Mouse (Mus musculus): ENCODE measurements around the gene Cecr2. TPM values are rescaled to one million over a fixed set of nuclear protein-coding genes. Genes with fewer than 3 reads are reported as not detected.

The Cecr2 gene
- polyA plus RNA-seq, 1 experiment from 2014 or later: 3.2 TPM

DNA sequence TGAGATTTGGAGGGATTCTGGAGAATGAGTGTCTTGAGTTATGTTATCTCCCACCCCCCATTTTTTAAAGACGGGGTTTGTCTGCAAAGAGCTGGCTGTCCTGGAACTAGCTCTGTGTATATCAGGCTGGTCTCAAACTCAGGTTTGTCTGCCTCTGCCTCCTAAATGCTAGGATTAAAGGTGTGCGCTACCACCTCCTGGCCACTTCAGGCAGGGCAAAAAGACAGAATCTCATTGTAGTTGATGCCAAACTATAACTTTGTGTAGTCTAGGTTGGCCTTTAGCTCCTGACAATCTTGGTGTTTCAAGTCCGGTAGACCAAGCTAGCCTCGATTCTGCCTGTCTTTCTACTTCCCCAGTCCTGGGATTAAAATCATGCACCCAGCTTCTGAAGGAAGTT lies 8.7 kb downstream of the Cecr2 start:
- Histone ChIP-seq H3K4me1 (no peaks in the 10 kb centered on the region), H3K36me3 (no peaks in the 10 kb centered on the region), H3K27ac (no peak overlapping the region), H3K9me3 (no peaks in the 10 kb centered on the region), H3K27me3 (no peaks in the 10 kb centered on the region), H3K4me2 (no peak overlapping the region), H3K4me3 (no peak overlapping the region), H3K9ac (no peak overlapping the region)
- 77% methylated on average over 4 of the region's 4 CpGs for WGBS
- ATAC-seq (ENCODE audit: borderline replicate concordance, extremely low read depth, low FRiP score, low TSS enrichment): no peak

GRCm38 (mm10) chr6:120675979-120676378 lies 9.8 kb downstream of the Cecr2 start:
- ATAC-seq (ENCODE audit: borderline replicate concordance, extremely low read depth, low FRiP score, low TSS enrichment): no peak
- Histone ChIP-seq H3K4me3 (no peak overlapping the region), H3K27ac (no peak overlapping the region), H3K4me2 (no peak overlapping the region), H3K4me1 (no peaks in the 10 kb centered on the region), H3K36me3 (no peaks in the 10 kb centered on the region), H3K9me3 (no peaks in the 10 kb centered on the region), H3K9ac (no peak overlapping the region), H3K27me3 (no peaks in the 10 kb centered on the region)
- WGBS: 54% methylated on average over 2 of the region's 2 CpGs

GRCm38 (mm10) chr6:120683351-120683750 lies 17.2 kb downstream of the Cecr2 start:
- H3K4me1 ChIP-seq: no peaks in the 10 kb centered on the region
- no peaks in the 10 kb centered on the region for H3K9me3 ChIP-seq
- no peak overlapping the region for H3K4me2 ChIP-seq
- no peak for ATAC-seq (ENCODE audit: borderline replicate concordance, extremely low read depth, low FRiP score, low TSS enrichment)
- no peak overlapping the region for H3K9ac ChIP-seq
- no peak overlapping the region for H3K4me3 ChIP-seq
- WGBS: 70% methylated on average over 2 of the region's 2 CpGs
- H3K27ac ChIP-seq: no peak overlapping the region
- H3K36me3 ChIP-seq: no peaks in the 10 kb centered on the region
- H3K27me3 ChIP-seq: no peaks in the 10 kb centered on the region

- Histone ChIP-seq H3K9me3 (no peaks in the 10 kb centered on the region), H3K36me3 (no peaks in the 10 kb centered on the region), H3K27me3 (no peaks in the 10 kb centered on the region), H3K4me2 (no peak overlapping the region), H3K4me1 (no peaks in the 10 kb centered on the region), H3K9ac (no peak overlapping the region), H3K4me3 (no peak overlapping the region), H3K27ac (no peak overlapping the region)
- 81% methylated on average over 3 of the region's 3 CpGs for WGBS
- no peak for ATAC-seq (ENCODE audit: borderline replicate concordance, extremely low read depth, low FRiP score, low TSS enrichment)
Measured at GRCm38 (mm10) chr6:120684750-120685149, 18.6 kb downstream of the Cecr2 start.

GRCm38 (mm10) chr6:120686872-120687650 lies 20.9 kb downstream of the Cecr2 start:
- no peak overlapping the region for H3K4me2 ChIP-seq
- no peaks in the 10 kb centered on the region for H3K9me3 ChIP-seq
- no peak for ATAC-seq (ENCODE audit: borderline replicate concordance, extremely low read depth, low FRiP score, low TSS enrichment)
- no peaks in the 10 kb centered on the region for H3K4me1 ChIP-seq
- H3K36me3 ChIP-seq: no peaks in the 10 kb centered on the region
- no peak overlapping the region for H3K4me3 ChIP-seq
- WGBS: 83% methylated on average over 5 of the region's 5 CpGs
- H3K9ac ChIP-seq: no peak overlapping the region
- H3K27ac ChIP-seq: no peak overlapping the region
- H3K27me3 ChIP-seq: no peaks in the 10 kb centered on the region

- Histone ChIP-seq H3K4me1 (no peaks in the 10 kb centered on the region), H3K9me3 (no peaks in the 10 kb centered on the region), H3K4me3 (no peak overlapping the region), H3K27me3 (no peaks in the 10 kb centered on the region), H3K36me3 (no peaks in the 10 kb centered on the region), H3K27ac (no peak overlapping the region), H3K9ac (no peak overlapping the region), H3K4me2 (no peak overlapping the region)
- no peak for ATAC-seq (ENCODE audit: borderline replicate concordance, extremely low read depth, low FRiP score, low TSS enrichment)
- WGBS: 27% methylated on average over 4 of the region's 4 CpGs
Measured at GRCm38 (mm10) chr6:120700221-120700620, 34.1 kb downstream of the Cecr2 start.

DNA sequence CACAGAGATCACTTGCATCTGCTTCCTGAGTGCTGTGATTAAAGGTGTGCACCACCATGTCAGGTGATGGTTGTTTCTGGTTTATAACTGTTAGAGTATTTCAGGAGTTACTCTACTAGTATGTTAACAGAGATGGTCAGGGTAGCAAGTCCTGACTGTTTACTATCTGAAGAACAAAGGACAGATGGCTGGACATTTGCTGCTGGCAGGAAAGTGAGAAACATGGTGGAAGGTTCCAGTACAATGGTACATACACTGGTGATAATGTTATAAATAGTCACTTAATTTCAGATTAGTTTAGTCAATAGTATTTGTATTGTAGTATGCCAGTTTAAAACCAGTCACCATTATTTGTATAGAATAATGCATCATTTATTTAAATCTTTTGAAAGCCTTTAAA lies 38.2 kb downstream of the Cecr2 start:
- H3K4me3 ChIP-seq: no peak overlapping the region
- no peaks in the 10 kb centered on the region for H3K36me3 ChIP-seq
- no peak overlapping the region for H3K9ac ChIP-seq
- no peak overlapping the region for H3K27ac ChIP-seq
- H3K9me3 ChIP-seq: no peaks in the 10 kb centered on the region
- H3K27me3 ChIP-seq: no peaks in the 10 kb centered on the region
- no peaks in the 10 kb centered on the region for H3K4me1 ChIP-seq
- ATAC-seq (ENCODE audit: borderline replicate concordance, extremely low read depth, low FRiP score, low TSS enrichment): no peak
- H3K4me2 ChIP-seq: no peak overlapping the region

DNA sequence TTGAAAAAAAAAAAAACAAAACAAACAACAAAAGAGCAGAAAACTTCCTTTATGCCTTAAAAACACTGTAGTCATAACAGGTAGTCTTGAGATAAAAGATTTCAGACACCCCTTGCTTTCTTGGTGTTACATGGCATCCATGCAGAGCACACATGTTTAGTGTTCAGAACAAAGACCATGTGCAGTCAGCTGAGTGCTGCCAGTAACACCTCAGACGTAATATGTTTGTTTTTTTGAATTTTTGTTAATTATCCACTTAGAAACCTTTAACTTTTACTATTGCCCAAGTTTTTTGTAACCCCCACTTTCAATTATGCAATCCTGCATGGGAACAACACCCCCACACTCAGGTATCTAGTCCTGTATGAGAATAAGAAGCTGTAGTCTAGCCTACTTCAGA lies 42.6 kb downstream of the Cecr2 start:
- H3K4me3 ChIP-seq: no peak overlapping the region
- no peak overlapping the region for H3K4me2 ChIP-seq
- H3K9me3 ChIP-seq: no peaks in the 10 kb centered on the region
- H3K9ac ChIP-seq: no peak overlapping the region
- no peak for ATAC-seq (ENCODE audit: borderline replicate concordance, extremely low read depth, low FRiP score, low TSS enrichment)
- H3K4me1 ChIP-seq: no peaks in the 10 kb centered on the region
- no peak overlapping the region for H3K27ac ChIP-seq
- no peaks in the 10 kb centered on the region for H3K36me3 ChIP-seq
- WGBS: 31% methylated on average over 1 of the region's 1 CpGs
- no peaks in the 10 kb centered on the region for H3K27me3 ChIP-seq

GRCm38 (mm10) chr6:120714806-120715205 lies 48.6 kb downstream of the Cecr2 start:
- Histone ChIP-seq H3K9me3 (no peaks in the 10 kb centered on the region), H3K9ac (no peak overlapping the region), H3K27me3 (no peaks in the 10 kb centered on the region), H3K4me2 (no peak overlapping the region), H3K4me1 (no peaks in the 10 kb centered on the region), H3K36me3 (no peaks in the 10 kb centered on the region), H3K27ac (no peak overlapping the region), H3K4me3 (no peak overlapping the region)
- WGBS: 80% methylated on average over 3 of the region's 3 CpGs
- ATAC-seq (ENCODE audit: borderline replicate concordance, extremely low read depth, low FRiP score, low TSS enrichment): no peak

DNA sequence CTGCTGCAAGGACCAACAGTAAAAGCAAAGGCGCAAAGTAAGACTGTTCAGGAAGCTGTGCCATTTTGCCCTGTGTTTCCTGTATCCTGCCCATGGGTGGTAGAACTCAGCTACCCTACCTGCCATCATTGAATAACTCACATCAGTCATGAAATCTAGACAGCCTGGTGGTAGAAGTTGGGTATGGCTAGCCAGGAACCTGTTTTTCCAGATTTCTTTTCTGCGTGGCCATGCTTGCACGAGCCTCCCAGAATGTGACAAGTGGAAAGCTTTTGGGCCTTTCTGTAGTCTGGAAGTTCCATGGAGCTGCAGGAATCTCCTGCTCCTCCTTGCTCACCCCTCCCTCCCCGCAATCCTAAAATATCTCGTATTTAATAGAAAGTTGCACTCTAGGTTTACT lies 49.1 kb downstream of the Cecr2 start:
- Histone ChIP-seq H3K9ac (no peak overlapping the region), H3K9me3 (no peaks in the 10 kb centered on the region), H3K4me2 (no peak overlapping the region), H3K27ac (no peak overlapping the region), H3K27me3 (no peaks in the 10 kb centered on the region), H3K4me3 (no peak overlapping the region), H3K36me3 (no peaks in the 10 kb centered on the region), H3K4me1 (no peaks in the 10 kb centered on the region)
- ATAC-seq (ENCODE audit: borderline replicate concordance, extremely low read depth, low FRiP score, low TSS enrichment): no peak
- 60% methylated on average over 5 of the region's 5 CpGs for WGBS

DNA sequence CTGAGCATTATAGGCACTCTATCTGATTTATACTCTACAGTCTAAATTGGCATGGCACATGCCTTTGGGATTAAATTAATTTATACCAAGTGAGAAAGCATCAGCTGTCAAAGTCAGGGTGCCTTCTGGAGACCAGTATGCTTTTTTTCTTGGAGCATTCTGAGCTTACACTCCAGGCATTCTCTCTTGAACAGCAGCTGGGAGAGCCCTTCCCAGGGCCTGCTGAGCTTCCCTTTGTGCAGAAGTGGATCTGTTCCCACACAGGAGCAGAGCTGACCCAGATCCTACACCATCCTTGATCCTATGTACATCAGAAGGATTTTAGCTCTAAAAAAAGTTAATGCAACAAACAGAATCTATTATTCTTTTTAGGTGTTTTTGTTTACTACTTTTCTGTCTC lies 49.7 kb downstream of the Cecr2 start:
- no peak for ATAC-seq (ENCODE audit: borderline replicate concordance, extremely low read depth, low FRiP score, low TSS enrichment)
- Histone ChIP-seq H3K27me3 (no peaks in the 10 kb centered on the region), H3K4me3 (no peak overlapping the region), H3K4me2 (no peak overlapping the region), H3K9me3 (no peaks in the 10 kb centered on the region), H3K27ac (no peak overlapping the region), H3K4me1 (no peaks in the 10 kb centered on the region), H3K9ac (no peak overlapping the region), H3K36me3 (no peaks in the 10 kb centered on the region)

- no peak overlapping the region for H3K27ac ChIP-seq
- H3K4me2 ChIP-seq: no peak overlapping the region
- no peak for ATAC-seq (ENCODE audit: borderline replicate concordance, extremely low read depth, low FRiP score, low TSS enrichment)
- H3K36me3 ChIP-seq: no peaks in the 10 kb centered on the region
- H3K9me3 ChIP-seq: no peaks in the 10 kb centered on the region
- no peak overlapping the region for H3K9ac ChIP-seq
- no peak overlapping the region for H3K4me3 ChIP-seq
- WGBS: 5% methylated on average over 4 of the region's 4 CpGs
- H3K27me3 ChIP-seq: no peaks in the 10 kb centered on the region
- H3K4me1 ChIP-seq: no peaks in the 10 kb centered on the region
Measured at GRCm38 (mm10) chr6:120716531-120716984, 50.4 kb downstream of the Cecr2 start.

DNA sequence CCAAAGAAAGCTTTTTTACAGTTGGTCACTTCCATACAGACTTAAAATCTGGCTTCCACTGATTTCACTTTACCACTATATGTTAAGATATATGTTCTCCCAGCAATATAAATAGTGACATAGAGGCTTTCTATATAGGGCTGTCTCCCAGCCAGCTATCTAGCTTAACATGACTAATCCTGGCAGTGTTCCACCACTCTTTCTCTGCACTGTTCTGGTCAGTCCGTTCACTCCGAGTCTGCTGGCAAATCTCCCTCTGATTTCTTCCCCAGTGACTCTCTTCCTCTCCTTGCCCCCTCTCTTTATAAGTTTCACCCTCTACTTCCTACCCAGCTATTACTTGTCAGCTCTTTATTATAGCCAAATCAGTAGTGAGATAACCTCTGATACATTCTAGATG lies 59.8 kb downstream of the Cecr2 start:
- ATAC-seq (ENCODE audit: borderline replicate concordance, extremely low read depth, low FRiP score, low TSS enrichment): no peak
- WGBS: 19% methylated on average over 2 of the region's 2 CpGs

More for the DNA sequence above, 59.8 kb downstream of the Cecr2 start:
- no peak overlapping the region for H3K9ac ChIP-seq
- no peaks in the 10 kb centered on the region for H3K27me3 ChIP-seq
- H3K36me3 ChIP-seq: no peaks in the 10 kb centered on the region
- no peaks in the 10 kb centered on the region for H3K4me1 ChIP-seq
- H3K4me2 ChIP-seq: no peak overlapping the region
- H3K9me3 ChIP-seq: no peaks in the 10 kb centered on the region
- H3K4me3 ChIP-seq: no peak overlapping the region
- H3K27ac ChIP-seq: no peak overlapping the region

Data from lung, embryonic 15.5 days (tissue).